Mouse (Mus musculus) neural tube, embryonic 11.5 days (tissue): ENCODE measurements at regions not wholly inside any gene's neighbourhood (a gene's known extent, or its start where the extent isn't known, plus 50 kb on each side); places are given as distances from the start of the nearest gene placed in this dataset.
"Not testable (repeated sequence)": the region's sequence is repeated elsewhere in the genome, so short reads cannot be mapped to it uniquely, and the experiment has no call there.

Experiments
- ATAC-seq: fragments of 200-750 bp; cut with Nextera tagmentation; 2 replicates; pipeline ENCODE4 v1.8.0; 2017; ENCODE audit warnings: moderate number of reproducible peaks, mild to moderate bottlenecking, moderate TSS enrichment, moderate library complexity; ENCODE audit not compliant: insufficient read depth, low FRiP score, low TSS enrichment
- DNase-seq: peaks from one replicate; pipeline ENCODE4 v3.0.0-alpha.2; 2015; ENCODE audit warnings: low spot score
- H3K27ac ChIP-seq: fragments of 300-500 bp; sonication (generic); 2 replicates; pipeline ENCODE4 v1.5.1; 2014; ENCODE audit warnings: low read depth, mild to moderate bottlenecking, low read length
- H3K27me3 ChIP-seq: fragments of 300-500 bp; sonication (generic); 2 replicates; pipeline ENCODE4 v1.6.1; 2014; ENCODE audit warnings: mild to moderate bottlenecking, low read length, mixed read lengths; ENCODE audit not compliant: control insufficient read depth, insufficient read depth
- H3K36me3 ChIP-seq: fragments of 300-500 bp; sonication (generic); 2 replicates; pipeline ENCODE4 v1.6.1; 2014; ENCODE audit warnings: mild to moderate bottlenecking, low read length, moderate library complexity, mixed read lengths; ENCODE audit not compliant: control insufficient read depth, insufficient read depth
- H3K4me1 ChIP-seq: fragments of 300-500 bp; sonication (generic); 2 replicates; pipeline ENCODE4 v1.6.1; 2014; ENCODE audit warnings: low read length, mixed read lengths; ENCODE audit not compliant: control insufficient read depth, insufficient read depth
- H3K4me2 ChIP-seq: fragments of 300-500 bp; sonication (generic); 2 replicates; pipeline ENCODE4 v1.6.1; 2014; ENCODE audit warnings: low read depth, mild to moderate bottlenecking, moderate library complexity
- H3K4me3 ChIP-seq: fragments of 300-500 bp; sonication (generic); 2 replicates; pipeline ENCODE4 v1.5.1; 2014; ENCODE audit warnings: low read depth, low read length
- H3K9ac ChIP-seq: fragments of 300-500 bp; sonication (generic); 2 replicates; pipeline ENCODE4 v1.6.1; 2014; ENCODE audit warnings: mild to moderate bottlenecking, low read length
- H3K9me3 ChIP-seq: fragments of 300-500 bp; sonication (generic); 2 replicates; pipeline ENCODE4 v1.6.1; 2016; ENCODE audit warnings: low read length; ENCODE audit not compliant: control insufficient read depth
- WGBS: fragments of 180-500 bp; shearing (Covaris S2); extraction: QIAGEN DNeasy Blood & Tissue Kit; methylation state at CpG from one replicate; pipeline ENCODE4 v1.1.7; 2014; 5-methylcytosine and 5-hydroxymethylcytosine counted together

GRCm38 (mm10) chr16:55582029-55582428 is 256.7 kb downstream of the Nfkbiz start:
- Histone ChIP-seq H3K36me3 (no peaks in the 10 kb centered on the region), H3K27ac (no peak overlapping the region), H3K4me3 (no peak overlapping the region), H3K27me3 (no peaks in the 10 kb centered on the region), H3K9ac (no peak overlapping the region), H3K9me3 (no peaks in the 10 kb centered on the region), H3K4me2 (no peak overlapping the region), H3K4me1 (no peaks in the 10 kb centered on the region)
- DNase-seq: no peak
- WGBS: 91% methylated on average over 7 of the region's 7 CpGs
- no peak for ATAC-seq

- no peaks in the 10 kb centered on the region for H3K27me3 ChIP-seq
- DNase-seq (no peak), ATAC-seq (no peak)
- no peaks in the 10 kb centered on the region for H3K4me1 ChIP-seq
- 91% methylated on average over 4 of the region's 4 CpGs for WGBS
- no peaks in the 10 kb centered on the region for H3K36me3 ChIP-seq
- H3K4me3 ChIP-seq: no peak overlapping the region
- H3K27ac ChIP-seq: no peak overlapping the region
- no peak overlapping the region for H3K4me2 ChIP-seq
- no peak overlapping the region for H3K9ac ChIP-seq
- H3K9me3 ChIP-seq: no peaks in the 10 kb centered on the region
These were observed 257.9 kb downstream of the Nfkbiz start for GRCm38 (mm10) chr16:55580827-55581226.

- no peak overlapping the region for H3K4me3 ChIP-seq
- DNase-seq: no peak
- 86% methylated on average over 5 of the region's 5 CpGs for WGBS
- no peak overlapping the region for H3K9ac ChIP-seq
- no peaks in the 10 kb centered on the region for H3K36me3 ChIP-seq
- no peaks in the 10 kb centered on the region for H3K27me3 ChIP-seq
- H3K27ac ChIP-seq: no peak overlapping the region
- H3K4me1 ChIP-seq: no peaks in the 10 kb centered on the region
- no peaks in the 10 kb centered on the region for H3K9me3 ChIP-seq
- no peak overlapping the region for H3K4me2 ChIP-seq
- no peak for ATAC-seq
These were observed 260.0 kb downstream of the Nfkbiz start for GRCm38 (mm10) chr16:55578686-55579085.

GRCm38 (mm10) chr16:55575609-55576283 is 263.0 kb downstream of the Nfkbiz start:
- ATAC-seq, H3K27me3 ChIP-seq, H3K9ac ChIP-seq, H3K27ac ChIP-seq, H3K36me3 ChIP-seq, H3K4me2 ChIP-seq, H3K4me1 ChIP-seq, H3K9me3 ChIP-seq, H3K4me3 ChIP-seq, DNase-seq: not testable (repeated sequence)
- 94% methylated on average over 2 of the region's 2 CpGs for WGBS

GRCm38 (mm10) chr16:55571106-55571505 is 267.6 kb downstream of the Nfkbiz start:
- H3K9me3 ChIP-seq: no peaks in the 10 kb centered on the region
- no peak for ATAC-seq
- WGBS: 65% methylated on average over 7 of the region's 7 CpGs
- DNase-seq: no peak
- H3K27ac ChIP-seq: no peak overlapping the region
- H3K36me3 ChIP-seq: no peaks in the 10 kb centered on the region
- H3K4me3 ChIP-seq: no peak overlapping the region
- H3K4me2 ChIP-seq: no peak overlapping the region
- H3K27me3 ChIP-seq: no peaks in the 10 kb centered on the region
- no peaks in the 10 kb centered on the region for H3K4me1 ChIP-seq
- no peak overlapping the region for H3K9ac ChIP-seq

- H3K4me1 ChIP-seq: no peaks in the 10 kb centered on the region
- H3K36me3 ChIP-seq: no peaks in the 10 kb centered on the region
- H3K4me3 ChIP-seq: no peak overlapping the region
- no peaks in the 10 kb centered on the region for H3K9me3 ChIP-seq
- H3K9ac ChIP-seq: no peak overlapping the region
- WGBS: 89% methylated on average over 5 of the region's 5 CpGs
- ATAC-seq (no peak), DNase-seq (no peak)
- H3K4me2 ChIP-seq: no peak overlapping the region
- no peak overlapping the region for H3K27ac ChIP-seq
- H3K27me3 ChIP-seq: no peaks in the 10 kb centered on the region
These were observed 268.6 kb downstream of the Nfkbiz start for GRCm38 (mm10) chr16:55570097-55570496.

- H3K36me3 ChIP-seq: no peaks in the 10 kb centered on the region
- no peaks in the 10 kb centered on the region for H3K27me3 ChIP-seq
- DNase-seq (peak; percentile 34), ATAC-seq (peak; percentile 45; the same call in 1 of the 2 replicates)
- H3K4me1 ChIP-seq: no peaks in the 10 kb centered on the region
- 45% methylated on average over 10 of the region's 10 CpGs for WGBS
- peak overlapping the region; percentile 19; the same call in 1 of the 2 replicates for H3K4me2 ChIP-seq
- no peak overlapping the region for H3K4me3 ChIP-seq
- H3K27ac ChIP-seq: no peak overlapping the region
- no peaks in the 10 kb centered on the region for H3K9me3 ChIP-seq
- no peak overlapping the region; the same call in 1 of the 2 replicates for H3K9ac ChIP-seq
These were observed 258.2 kb upstream of the Zpld1 start for GRCm38 (mm10) chr16:55555821-55556535.

- Histone ChIP-seq H3K9me3 (no peaks in the 10 kb centered on the region), H3K9ac (no peak overlapping the region), H3K27ac (no peak overlapping the region), H3K4me3 (no peak overlapping the region), H3K36me3 (no peaks in the 10 kb centered on the region), H3K27me3 (no peaks in the 10 kb centered on the region), H3K4me2 (no peak overlapping the region), H3K4me1 (no peaks in the 10 kb centered on the region)
- 85% methylated on average over 6 of the region's 6 CpGs for WGBS
- DNase-seq (no peak), ATAC-seq (no peak)
These were observed 257.4 kb upstream of the Zpld1 start for GRCm38 (mm10) chr16:55555224-55555623.

GRCm38 (mm10) chr16:55553896-55554295 is 256.1 kb upstream of the Zpld1 start:
- no peak overlapping the region for H3K27ac ChIP-seq
- H3K9ac ChIP-seq: no peak overlapping the region
- no peaks in the 10 kb centered on the region for H3K9me3 ChIP-seq
- DNase-seq (no peak), ATAC-seq (no peak)
- H3K27me3 ChIP-seq: no peaks in the 10 kb centered on the region
- no peak overlapping the region for H3K4me3 ChIP-seq
- 45% methylated on average over 4 of the region's 4 CpGs for WGBS
- no peaks in the 10 kb centered on the region for H3K4me1 ChIP-seq
- no peaks in the 10 kb centered on the region for H3K36me3 ChIP-seq
- no peak overlapping the region for H3K4me2 ChIP-seq
